Mouse (Mus musculus) embryonic facial prominence, embryonic 12.5 days (tissue): ENCODE measurements around the gene Scrn3. TPM values are rescaled to one million over a fixed set of nuclear protein-coding genes. Genes with fewer than 3 reads are reported as not detected.

Source experiments
- ATAC-seq: fragments of 200-750 bp; cut with Nextera tagmentation; 2 replicates; pipeline ENCODE4 v1.8.0; 2017; ENCODE audit not compliant: insufficient number of reproducible peaks, insufficient read depth, low FRiP score, low TSS enrichment
- H3K27ac ChIP-seq: fragments of 300-500 bp; sonication (generic); 2 replicates; pipeline ENCODE4 v1.5.1; 2016; ENCODE audit warnings: mild to moderate bottlenecking
- H3K27me3 ChIP-seq: fragments of 300-500 bp; sonication (generic); 2 replicates; pipeline ENCODE4 v1.6.1; 2016; ENCODE audit warnings: mild to moderate bottlenecking, moderate library complexity
- H3K36me3 ChIP-seq: fragments of 300-500 bp; sonication (generic); 2 replicates; pipeline ENCODE4 v1.6.1; 2016; ENCODE audit warnings: mild to moderate bottlenecking
- H3K4me1 ChIP-seq: fragments of 300-500 bp; sonication (generic); 2 replicates; pipeline ENCODE4 v1.6.1; 2016
- H3K4me2 ChIP-seq: fragments of 300-500 bp; sonication (generic); replicated peaks from 2 replicates; pipeline ENCODE4 v1.6.1; 2016; ENCODE audit warnings: mild to moderate bottlenecking, moderate library complexity
- H3K4me3 ChIP-seq: fragments of 300-500 bp; sonication (generic); 2 replicates; pipeline ENCODE4 v1.5.1; 2016; ENCODE audit warnings: mild to moderate bottlenecking
- H3K9ac ChIP-seq: fragments of 300-500 bp; sonication (generic); 2 replicates; pipeline ENCODE4 v1.6.1; 2016; ENCODE audit warnings: mild to moderate bottlenecking, moderate library complexity
- H3K9me3 ChIP-seq: fragments of 300-500 bp; sonication (generic); 2 replicates; pipeline ENCODE4 v1.6.1; 2016; ENCODE audit warnings: mild to moderate bottlenecking, moderate library complexity
- WGBS: fragments of 180-500 bp; shearing (Covaris S2); methylation state at CpG from one replicate; pipeline ENCODE4 v1.1.7; 2016; 5-methylcytosine and 5-hydroxymethylcytosine counted together
- polyA plus RNA-seq: library from polyadenylated mRNA; unstranded; fragments of >200 nt; fragmentation: Nextera tagmentation; extraction: Ambion mirVana; gene quantifications from 2 replicates; pipeline ENCODE4 v1.2.1, GENCODE M21; 2016

Scrn3 gene
- polyA plus RNA-seq, 1 experiment from 2014 or later = 16.2 TPM

DNA sequence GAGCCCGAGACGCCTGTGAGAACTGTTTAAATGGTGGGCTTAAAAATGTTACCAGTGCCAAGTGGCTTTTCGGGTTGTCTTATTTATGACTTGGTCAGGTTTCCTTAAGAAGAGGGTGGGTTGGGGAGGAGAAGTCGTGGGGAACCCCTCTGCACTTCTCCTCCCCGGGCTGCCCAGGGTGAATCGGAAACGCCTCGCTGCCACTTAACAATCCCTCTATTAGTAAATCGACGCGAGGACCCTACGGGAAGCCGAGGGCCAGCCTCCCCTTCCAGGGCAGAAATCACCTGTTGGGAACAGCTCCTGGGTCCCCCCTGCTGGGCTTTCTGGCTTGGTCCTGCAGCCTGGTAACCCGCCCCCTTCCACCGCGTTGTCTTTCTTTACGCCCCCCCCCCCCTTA lies 42.7 kb upstream of the Scrn3 start:
- under 1% methylated on average over 17 of the region's 17 CpGs for WGBS

GRCm38 (mm10) chr2:73270071-73270592 lies 42.3 kb upstream of the Scrn3 start:
- no peaks in the 10 kb centered on the region for H3K9me3 ChIP-seq
- ATAC-seq = no peak
- H3K36me3 ChIP-seq = no peaks in the 10 kb centered on the region
- H3K4me2 ChIP-seq = 0 out of 2 replicates have a peak overlapping the region, but pooled peaks have one; percentile 58
- H3K27me3 ChIP-seq = peaks cover 80% of the 10 kb centered on the region
- no peak overlapping the region for H3K4me3 ChIP-seq
- no peak overlapping the region for H3K27ac ChIP-seq
- peaks cover 31% of the 10 kb centered on the region for H3K4me1 ChIP-seq
- under 1% methylated on average over 14 of the region's 14 CpGs for WGBS
- no peak overlapping the region for H3K9ac ChIP-seq

More for the DNA sequence above, 42.7 kb upstream of the Scrn3 start:
- Histone ChIP-seq H3K9me3 (no peaks in the 10 kb centered on the region), H3K36me3 (no peaks in the 10 kb centered on the region), H3K4me2 (no peak overlapping the region), H3K9ac (no peak overlapping the region), H3K27me3 (peaks cover 83% of the 10 kb centered on the region), H3K4me1 (peaks cover 34% of the 10 kb centered on the region), H3K4me3 (no peak overlapping the region), H3K27ac (no peak overlapping the region)
- no peak for ATAC-seq

DNA sequence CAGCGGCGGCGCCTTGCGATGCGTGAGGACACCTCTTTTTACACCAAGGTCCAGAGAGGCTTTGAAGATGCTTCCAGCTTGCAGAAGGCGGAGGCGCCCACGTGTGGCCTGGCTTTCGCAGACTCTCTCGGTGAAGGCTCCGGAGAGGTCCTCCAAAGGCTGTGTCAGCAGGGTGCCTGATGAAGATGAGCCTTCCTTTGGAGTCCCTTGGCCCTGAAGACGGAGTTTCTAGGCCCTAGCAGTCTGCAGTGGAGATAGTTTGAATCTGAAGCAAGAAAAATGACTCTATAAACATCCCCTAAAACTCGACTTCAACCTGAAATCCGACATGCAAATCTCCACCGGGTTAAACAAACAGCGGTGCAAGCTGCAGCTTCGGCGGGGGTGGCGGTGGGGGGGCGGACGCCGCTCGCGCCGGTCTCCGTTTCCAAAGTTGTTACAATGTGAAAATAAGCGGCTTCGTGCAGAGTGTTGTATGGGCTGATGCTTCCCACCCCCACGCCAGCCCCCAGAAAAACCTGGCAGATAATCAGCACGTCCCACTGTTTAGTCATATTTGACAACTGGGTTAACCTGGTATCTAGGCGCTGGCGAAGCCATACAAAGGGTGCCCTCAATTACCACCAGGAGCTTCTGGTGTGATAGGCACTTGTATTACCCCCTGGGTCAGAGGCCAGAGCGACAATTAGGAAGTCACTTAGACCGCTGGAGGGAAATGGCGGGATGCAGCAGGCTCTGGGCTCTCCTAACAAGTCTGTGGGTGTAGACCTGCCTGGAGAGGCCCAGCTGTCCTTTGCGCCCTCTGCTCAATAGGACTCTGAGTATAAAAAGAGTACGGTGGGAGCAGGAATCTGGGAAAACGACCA lies 41.6 kb upstream of the Scrn3 start:
- H3K4me1 ChIP-seq = peaks cover 31% of the 10 kb centered on the region
- WGBS = under 1% methylated on average over 38 of the region's 38 CpGs

DNA sequence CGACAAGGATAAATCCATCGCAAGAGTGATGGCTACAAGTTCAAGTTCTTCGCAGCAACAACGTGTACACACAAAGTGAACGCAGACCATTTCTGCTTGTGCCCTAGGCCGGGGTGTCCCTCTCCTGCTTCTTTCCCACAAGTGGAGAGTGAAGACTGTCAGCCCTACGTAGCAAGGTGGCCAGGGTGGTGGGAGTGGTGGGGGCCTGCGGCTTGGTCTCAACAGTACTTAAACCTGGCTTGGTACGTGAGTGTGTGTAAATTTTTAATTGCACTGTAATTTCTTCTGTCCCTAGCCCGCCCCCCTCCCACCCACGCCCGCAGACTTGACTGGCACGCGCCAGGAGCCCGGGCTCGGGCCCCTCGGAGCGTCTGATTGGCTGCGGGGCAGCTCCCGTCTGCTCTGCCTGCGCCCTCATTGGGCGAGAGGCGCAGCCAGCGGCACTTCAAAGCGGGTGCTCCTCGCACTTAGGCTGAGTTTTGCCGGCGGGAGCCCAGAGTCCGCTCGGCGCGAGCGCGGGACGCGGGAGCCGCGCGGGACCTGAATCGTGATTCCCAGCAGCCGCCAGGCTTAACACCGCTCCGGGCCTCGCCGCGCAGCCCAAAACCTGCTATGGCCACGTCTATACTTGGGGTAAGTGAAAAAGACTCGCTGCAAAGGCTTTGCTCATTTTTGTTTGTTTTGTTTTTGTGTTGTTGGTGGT lies 40.8 kb upstream of the Scrn3 start, which contains the start of gene Sp9:
Gene Sp9, plus strand, starts transcription at position 467 of the 703 bp plus-strand sequence.
- Histone ChIP-seq H3K27ac (no peak within 1 kb of the TSS), H3K27me3 (peaks cover 66% of the 10 kb centered on the region), H3K4me3 (peak within 1 kb of the TSS; percentile 41), H3K9me3 (no peaks in the 10 kb centered on the region), H3K36me3 (no peaks in the 10 kb centered on the region), H3K9ac (0 out of 2 replicates have a peak within 1 kb of the TSS, but pooled peaks have one; percentile 47), H3K4me2 (peak within 1 kb of the TSS; percentile 58), H3K4me1 (peaks cover 31% of the 10 kb centered on the region)
- under 1% methylated on average over 48 of the region's 48 CpGs for WGBS
- ATAC-seq = 0 out of 2 replicates have a peak, but pooled peaks have one; percentile 22

More for the DNA sequence above, 41.6 kb upstream of the Scrn3 start:
- no peaks in the 10 kb centered on the region for H3K9me3 ChIP-seq
- peaks cover 73% of the 10 kb centered on the region for H3K27me3 ChIP-seq
- H3K27ac ChIP-seq = no peak overlapping the region
- no peaks in the 10 kb centered on the region for H3K36me3 ChIP-seq
- no peak overlapping the region for H3K9ac ChIP-seq
- peak overlapping the region; percentile 10; the same call in 1 of the 2 replicates for H3K4me3 ChIP-seq
- no peak for ATAC-seq
- H3K4me2 ChIP-seq = peak overlapping the region; percentile 58; the same call in 1 of the 2 replicates

DNA sequence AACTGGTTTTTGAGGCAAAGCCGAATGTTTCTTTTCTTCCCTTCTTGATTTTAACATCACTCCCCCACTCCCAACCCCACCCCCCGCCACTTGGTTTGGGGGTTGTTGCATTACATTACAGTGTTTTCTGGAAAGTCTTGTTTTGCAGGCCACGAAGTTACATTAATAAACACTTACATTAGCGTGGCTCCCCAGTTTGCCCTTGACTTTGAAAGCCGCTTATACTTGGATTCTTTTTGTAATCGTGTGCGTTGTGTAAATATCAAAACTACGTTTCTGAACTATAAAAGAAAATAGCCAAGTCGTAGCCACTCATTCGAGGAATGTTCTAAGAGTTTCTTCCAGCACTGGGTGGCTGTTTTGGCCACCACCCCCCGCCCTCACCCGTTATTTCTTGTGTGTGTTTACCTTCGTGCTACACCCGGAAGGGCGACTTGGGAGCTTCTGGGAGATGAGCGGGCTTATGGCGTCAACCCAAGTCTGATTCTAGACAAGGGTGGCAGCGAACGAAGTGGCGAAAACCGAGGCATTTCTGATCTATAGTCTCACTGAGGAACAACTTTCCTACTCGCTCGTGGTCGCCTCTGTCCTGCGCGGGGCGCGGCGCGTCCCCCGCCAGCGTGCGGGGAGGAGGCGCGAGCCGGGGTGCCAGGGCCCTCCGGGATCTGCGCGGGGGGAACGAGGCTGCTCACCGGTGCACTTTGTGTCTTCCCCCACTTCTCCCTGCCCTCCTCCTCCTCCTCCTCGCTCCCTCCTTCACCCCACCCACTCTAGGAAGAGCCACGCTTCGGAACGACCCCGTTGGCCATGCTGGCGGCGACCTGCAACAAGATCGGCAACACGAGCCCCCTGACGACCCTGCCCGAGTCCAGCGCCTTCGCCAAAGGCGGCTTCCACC lies 39.8 kb upstream of the Scrn3 start:
- no peaks in the 10 kb centered on the region for H3K9me3 ChIP-seq
- H3K4me3 ChIP-seq = peak overlapping the region; percentile 41
- H3K4me2 ChIP-seq = peak overlapping the region; percentile 58
- peaks cover 34% of the 10 kb centered on the region for H3K4me1 ChIP-seq
- under 1% methylated on average over 52 of the region's 55 CpGs for WGBS
- H3K27me3 ChIP-seq = peaks cover 65% of the 10 kb centered on the region
- H3K27ac ChIP-seq = no peak overlapping the region
- no peak for ATAC-seq
- peak overlapping the region; percentile 47; the same call in 1 of the 2 replicates for H3K9ac ChIP-seq
- H3K36me3 ChIP-seq = no peaks in the 10 kb centered on the region

DNA sequence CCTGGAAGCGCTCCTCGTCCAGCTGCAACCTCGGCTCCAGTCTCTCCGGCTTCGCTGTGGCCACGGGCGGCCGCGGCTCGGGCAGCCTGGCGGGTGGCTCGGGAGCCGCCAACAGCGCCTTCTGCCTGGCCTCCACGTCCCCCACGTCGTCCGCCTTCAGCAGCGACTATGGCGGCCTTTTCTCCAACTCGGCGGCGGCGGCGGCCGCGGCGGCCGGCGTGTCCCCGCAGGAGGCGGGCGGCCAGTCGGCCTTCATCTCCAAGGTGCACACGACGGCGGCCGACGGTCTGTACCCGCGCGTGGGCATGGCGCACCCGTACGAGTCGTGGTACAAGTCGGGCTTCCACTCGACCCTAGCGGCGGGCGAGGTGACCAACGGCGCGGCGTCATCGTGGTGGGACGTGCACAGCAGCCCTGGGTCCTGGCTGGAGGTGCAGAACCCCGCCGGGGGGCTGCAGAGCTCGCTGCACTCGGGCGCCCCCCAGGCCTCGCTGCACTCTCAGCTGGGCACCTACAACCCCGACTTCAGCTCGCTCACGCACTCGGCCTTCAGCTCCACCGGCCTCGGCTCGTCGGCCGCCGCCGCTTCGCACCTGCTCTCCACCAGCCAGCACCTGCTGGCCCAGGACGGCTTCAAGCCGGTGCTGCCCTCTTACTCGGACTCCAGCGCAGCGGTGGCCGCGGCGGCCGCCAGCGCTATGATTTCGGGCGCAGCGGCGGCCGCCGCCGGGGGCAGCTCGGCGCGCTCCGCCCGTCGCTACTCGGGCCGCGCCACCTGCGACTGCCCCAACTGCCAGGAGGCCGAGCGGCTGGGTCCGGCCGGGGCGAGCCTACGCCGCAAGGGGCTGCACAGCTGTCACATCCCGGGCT lies 38.9 kb upstream of the Scrn3 start:
- peak; percentile 38; the same call in 1 of the 2 replicates for ATAC-seq
- under 1% methylated on average over 108 of the region's 110 CpGs for WGBS
- H3K4me1 ChIP-seq = peaks cover 37% of the 10 kb centered on the region
- no peaks in the 10 kb centered on the region for H3K36me3 ChIP-seq
- H3K9me3 ChIP-seq = no peaks in the 10 kb centered on the region
- H3K27me3 ChIP-seq = peaks cover 62% of the 10 kb centered on the region
- peak overlapping the region; percentile 47 for H3K9ac ChIP-seq
- 0 out of 2 replicates have a peak overlapping the region, but pooled peaks have one; percentile 9 for H3K27ac ChIP-seq
- H3K4me3 ChIP-seq = peak overlapping the region; percentile 41
- H3K4me2 ChIP-seq = peak overlapping the region; percentile 58

DNA sequence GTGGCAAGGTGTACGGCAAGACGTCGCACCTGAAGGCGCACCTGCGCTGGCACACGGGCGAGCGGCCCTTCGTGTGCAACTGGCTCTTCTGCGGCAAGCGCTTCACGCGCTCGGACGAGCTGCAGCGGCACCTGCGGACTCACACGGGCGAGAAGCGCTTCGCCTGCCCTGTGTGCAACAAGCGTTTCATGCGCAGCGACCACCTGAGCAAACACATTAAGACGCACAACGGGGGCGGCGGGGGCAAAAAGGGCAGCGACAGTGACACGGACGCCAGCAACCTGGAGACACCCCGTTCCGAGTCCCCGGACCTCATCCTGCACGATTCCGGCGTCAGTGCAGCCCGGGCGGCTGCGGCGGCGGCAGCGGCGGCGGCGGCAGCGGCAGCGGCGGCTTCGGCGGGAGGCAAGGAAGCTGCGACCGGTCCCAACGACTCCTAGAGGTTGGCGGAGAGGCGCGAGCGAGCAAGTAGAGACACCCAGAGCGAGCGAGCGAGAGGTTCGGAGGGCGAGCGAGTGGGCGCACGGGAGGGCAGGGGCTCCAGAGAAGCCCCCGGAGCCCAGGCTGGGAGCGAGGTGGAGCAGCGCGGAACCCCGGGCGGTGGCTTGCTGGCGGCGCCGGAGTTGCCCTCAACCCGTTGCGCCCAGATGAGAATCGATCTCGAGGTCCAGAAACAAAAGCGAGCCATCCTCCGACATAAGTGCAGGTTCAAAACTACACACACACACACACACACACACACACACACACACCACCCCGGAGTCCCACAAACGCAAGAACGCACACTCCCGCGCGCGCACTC lies 38.1 kb upstream of the Scrn3 start:
- under 1% methylated on average over 88 of the region's 88 CpGs for WGBS
- peaks cover 63% of the 10 kb centered on the region for H3K27me3 ChIP-seq
- H3K9me3 ChIP-seq = no peaks in the 10 kb centered on the region
- no peak overlapping the region for H3K27ac ChIP-seq
- ATAC-seq = no peak
- peaks cover 45% of the 10 kb centered on the region for H3K4me1 ChIP-seq
- peak overlapping the region; percentile 41 for H3K4me3 ChIP-seq
- H3K4me2 ChIP-seq = peak overlapping the region; percentile 58
- peak overlapping the region; percentile 43 for H3K9ac ChIP-seq
- H3K36me3 ChIP-seq = no peaks in the 10 kb centered on the region

DNA sequence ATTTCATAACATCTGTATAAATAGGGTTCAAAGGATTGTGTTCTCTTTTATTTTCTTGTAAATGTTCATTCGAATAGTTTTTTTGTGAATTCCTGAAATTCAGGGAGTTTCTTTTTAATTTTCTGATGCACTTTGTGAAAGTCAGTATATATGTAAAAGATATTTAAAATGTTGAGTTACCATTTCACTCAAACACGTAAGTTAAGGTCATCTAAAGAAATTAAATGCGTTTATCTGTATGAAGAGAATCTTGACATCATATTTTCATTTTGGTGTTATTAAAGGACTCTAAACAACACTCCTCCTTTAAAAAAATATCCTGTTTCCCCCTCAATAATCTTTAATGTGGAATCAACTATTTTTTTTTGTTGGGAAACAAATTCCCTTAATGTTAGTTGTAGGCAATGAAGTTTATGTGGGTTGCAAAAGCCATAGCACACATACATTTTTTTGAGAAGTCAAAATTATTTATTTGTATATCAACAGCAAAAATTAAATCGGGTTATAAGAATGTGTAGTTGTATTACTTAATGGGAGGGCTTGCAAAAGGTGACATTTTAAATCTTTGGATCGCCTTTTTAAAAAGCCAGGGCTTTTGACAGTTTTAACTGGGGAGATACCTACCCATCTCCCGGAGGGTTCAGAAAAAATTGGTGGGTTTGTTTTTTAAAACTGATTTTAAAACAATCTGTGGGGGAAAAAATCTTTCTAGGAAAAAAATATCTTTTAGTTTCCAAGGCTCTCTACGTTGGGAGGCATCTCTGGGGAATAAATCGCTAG lies 37.0 kb upstream of the Scrn3 start:
- H3K4me2 ChIP-seq = no peak overlapping the region
- no peak overlapping the region for H3K9ac ChIP-seq
- no peaks in the 10 kb centered on the region for H3K36me3 ChIP-seq
- H3K27me3 ChIP-seq = peaks cover 60% of the 10 kb centered on the region
- H3K4me1 ChIP-seq = peaks cover 48% of the 10 kb centered on the region
- H3K27ac ChIP-seq = no peak overlapping the region
- no peaks in the 10 kb centered on the region for H3K9me3 ChIP-seq
- 8% methylated on average over 8 of the region's 8 CpGs for WGBS
- no peak overlapping the region for H3K4me3 ChIP-seq
- no peak for ATAC-seq

GRCm38 (mm10) chr2:73276141-73276571 lies 36.2 kb upstream of the Scrn3 start:
- H3K27ac ChIP-seq = no peak overlapping the region
- no peaks in the 10 kb centered on the region for H3K36me3 ChIP-seq
- no peak for ATAC-seq
- H3K9me3 ChIP-seq = no peaks in the 10 kb centered on the region
- H3K27me3 ChIP-seq = peaks cover 60% of the 10 kb centered on the region
- WGBS = 2% methylated on average over 6 of the region's 6 CpGs
- peaks cover 45% of the 10 kb centered on the region for H3K4me1 ChIP-seq
- H3K4me3 ChIP-seq = no peak overlapping the region
- no peak overlapping the region for H3K9ac ChIP-seq
- no peak overlapping the region for H3K4me2 ChIP-seq
